Mouse (Mus musculus): Measurements from ENCODE around the gene Mrpl52.

Mrpl52 gene

GRCm38 (mm10) chr14:54471467-54471866, 44.8 kb downstream of the Mrpl52 start:
- DNase-seq (ENCODE audit: low read depth, low spot score): no peak

- DNase-seq (ENCODE audit: low read depth, low spot score): no peak
Observed at GRCm38 (mm10) chr14:54472671-54473070, 46.0 kb downstream of the Mrpl52 start.

DNA sequence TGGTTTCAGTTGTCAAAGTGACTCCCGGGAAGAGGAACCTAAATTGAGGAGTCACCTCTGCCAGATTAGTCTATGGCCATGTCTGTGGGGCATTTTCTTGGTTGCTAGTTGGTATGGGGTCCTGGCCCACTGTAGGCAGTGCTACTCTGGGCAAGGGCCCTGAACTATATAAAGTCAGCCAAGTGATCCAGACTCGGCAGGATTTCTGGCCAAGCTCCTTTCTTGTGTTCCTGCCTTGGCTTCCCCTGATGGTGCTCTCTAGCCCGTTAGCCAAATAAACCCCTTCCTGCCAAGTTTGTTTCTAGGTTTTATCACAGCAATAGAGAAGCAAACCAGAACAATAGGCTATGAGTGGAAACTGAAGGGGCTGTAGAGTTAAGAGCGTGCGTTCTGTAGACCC, 48.0 kb downstream of the Mrpl52 start:
- DNase-seq (ENCODE audit: low read depth, low spot score): no peak

DNA sequence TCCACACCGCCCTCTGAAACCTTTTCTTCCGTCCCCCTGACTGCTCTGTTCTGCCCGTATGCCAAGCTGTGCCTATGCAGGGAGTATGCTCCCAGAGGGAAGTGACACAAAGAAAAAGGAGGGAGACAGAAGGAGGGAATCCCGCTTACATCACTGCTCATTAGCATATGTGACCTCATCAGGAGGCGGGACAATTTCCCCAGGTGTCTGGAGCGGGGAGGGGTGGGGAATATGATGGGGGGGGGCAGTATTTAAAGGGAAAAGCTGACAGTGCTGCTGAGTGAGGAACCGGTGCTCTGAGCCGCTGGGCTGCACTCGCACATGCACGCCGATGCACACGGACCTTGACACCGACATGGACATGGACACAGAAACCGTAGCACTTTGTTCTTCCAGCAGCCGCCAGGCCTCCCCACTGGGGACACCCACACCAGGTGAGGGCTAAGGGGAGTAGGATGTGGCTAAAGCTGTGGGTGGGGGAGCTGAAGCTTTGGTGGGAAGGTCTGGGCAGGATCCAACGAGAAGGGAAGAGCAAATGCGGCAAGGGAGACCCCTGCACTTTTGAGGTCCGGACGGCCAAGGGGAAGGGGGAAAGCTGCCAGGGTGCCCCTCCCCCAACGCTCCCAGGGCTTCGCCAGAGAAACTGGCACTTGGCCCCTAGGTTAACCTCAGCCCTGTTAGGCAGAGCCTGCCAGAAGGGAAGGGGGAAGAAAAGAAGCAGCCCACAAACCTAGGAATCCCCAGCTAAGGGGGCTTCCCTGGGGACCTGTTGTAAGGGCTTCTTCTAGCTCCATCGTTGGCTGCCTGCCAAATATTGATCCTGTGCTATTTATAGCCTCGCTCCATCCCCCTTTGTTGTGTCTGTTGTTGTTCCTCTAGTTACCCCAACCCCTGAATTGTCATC, 49.5 kb downstream of the Mrpl52 start, which contains the start of gene Rem2:
TSS of gene Rem2 (plus strand) at position 160 of the 904 bp plus-strand sequence.
- no peak for DNase-seq (ENCODE audit: low read depth, low spot score)

DNA sequence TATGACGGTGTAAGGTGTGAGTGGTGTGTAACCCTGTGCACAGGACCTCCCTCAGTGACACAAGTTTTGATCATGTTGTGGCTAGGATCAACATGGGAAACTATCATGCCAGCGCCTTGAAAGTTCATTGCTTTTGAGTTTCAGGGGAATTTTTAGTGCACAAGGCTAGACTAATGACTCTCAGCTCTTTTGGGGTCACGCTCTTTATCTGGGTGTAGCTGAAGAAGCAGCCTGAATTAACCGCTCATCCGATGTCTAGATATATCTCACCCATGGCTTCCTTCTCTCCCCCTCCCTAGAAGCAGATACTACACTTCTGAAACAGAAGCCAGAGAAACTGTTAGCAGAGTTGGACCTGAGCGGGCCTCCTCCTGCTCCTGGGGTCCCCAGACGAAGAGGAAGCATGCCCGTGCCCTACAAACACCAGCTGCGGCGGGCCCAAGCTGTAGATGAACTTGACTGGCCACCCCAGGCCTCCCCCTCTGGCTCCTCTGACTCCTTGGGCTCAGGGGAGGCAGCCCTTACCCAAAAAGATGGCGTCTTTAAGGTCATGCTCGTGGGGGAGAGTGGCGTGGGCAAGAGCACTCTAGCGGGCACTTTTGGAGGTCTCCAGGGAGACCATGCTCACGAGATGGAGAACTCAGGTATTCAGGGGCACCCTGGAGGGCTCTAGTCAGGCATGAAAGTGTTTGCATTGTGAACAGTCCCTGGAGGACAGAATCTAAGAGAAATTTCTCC, 50.6 kb downstream of the Mrpl52 start:
- DNase-seq (ENCODE audit: low read depth, low spot score): no peak

Measured in CD4-positive, CD25-positive, alpha-beta regulatory T cell, adult 2 months (primary cell).